Mouse (Mus musculus) C2C12 (cell line): ENCODE measurements around the gene Egfr.

Source experiments
- CTCF ChIP-seq: IDR thresholded peaks from one replicate; pipeline ENCODE4 v1.5.1; 2011; ENCODE audit not compliant: control insufficient read depth, insufficient read depth, insufficient read length
- MAX ChIP-seq: IDR thresholded peaks from one replicate; pipeline ENCODE4 v1.6.1; 2011; ENCODE audit warnings: mild to moderate bottlenecking, control low read depth
- MYOD1 ChIP-seq: IDR thresholded peaks from one replicate; pipeline ENCODE4 v1.6.1; 2011; ENCODE audit warnings: low read depth; ENCODE audit not compliant: control insufficient read depth, insufficient read length
- USF1 ChIP-seq: IDR thresholded peaks from one replicate; pipeline ENCODE4 v1.6.1; 2011; ENCODE audit warnings: low read depth, mild to moderate bottlenecking, control low read depth, moderate library complexity

GRCm38 (mm10) chr11:16795012-16795411, 43.0 kb downstream of the Egfr start:
- no peak for TF ChIP-seq CTCF
- no peak for TF ChIP-seq USF1
- TF ChIP-seq MAX = no peak
- TF ChIP-seq MYOD1 = no peak
